In genomic region chr19:17835681-17836565, GRCm38 (mm10) we compare ENCODE assay signal across 9 mouse cellular contexts. TPM values are rescaled to one million over a fixed set of nuclear protein-coding genes. Genes with fewer than 3 reads are reported as not detected.
DNase-seq lines count a peak whose midpoint lies in the region; ATAC-seq lines count a peak whose summit lies in the region.
"Had no signal": no experiment of that assay in that cellular context is flagged by ENCODE, and none has a peak within 500 bp of the region (broad histone marks: within the 10 kb centered on the region; RNA-seq: fewer than 3 reads in every experiment).

No protein-coding gene starts in this region.

- no peak for ATAC-seq in heart, embryonic 11.5 days (replicated peaks; ENCODE audit: insufficient number of reproducible peaks, low FRiP score, low TSS enrichment)
- ATAC-seq in lung, embryonic 16.5 days (ENCODE audit: low read depth): 0 out of 2 replicates have a peak, but pooled peaks have one; percentile 13

- H3K4me3 ChIP-seq in embryonic facial prominence, embryonic 10.5 days: peak overlapping the region; percentile 84
- peak overlapping the region; percentile 84 for H3K4me3 ChIP-seq in heart, embryonic 11.5 days (ENCODE audit: low read depth, low read length)
- H3K4me3 ChIP-seq in lung, embryonic 16.5 days (ENCODE audit: low read length): peak overlapping the region; percentile 83

- WGBS in embryonic facial prominence, embryonic 10.5 days: under 1% methylated on average over 28 of the region's 28 CpGs
- WGBS in heart, embryonic 11.5 days (ENCODE audit: insufficient replicate concordance): under 1% methylated on average over 27 of the region's 28 CpGs
- under 1% methylated on average over 27 of the region's 28 CpGs for WGBS in lung, embryonic 16.5 days

- no peaks in the 10 kb centered on the region for H3K9me3 ChIP-seq in embryonic facial prominence, embryonic 10.5 days
- H3K9me3 ChIP-seq in heart, embryonic 11.5 days (replicated peaks; ENCODE audit: control insufficient read depth, low read length): no peaks in the 10 kb centered on the region
- no peaks in the 10 kb centered on the region for H3K9me3 ChIP-seq in lung, embryonic 16.5 days (ENCODE audit: control insufficient read depth, low read length)

- DNase-seq in left cerebral cortex, postnatal 4 days: peak; percentile 50
- no peak for DNase-seq in left cerebral cortex, adult 8-10 months (ENCODE audit: low spot score in 2 of 2)
- DNase-seq in embryonic facial prominence, embryonic 10.5 days (ENCODE audit: low spot score): peak; percentile 64
- peak; percentile 71 for DNase-seq in kidney, adult 9 months
- peak; percentile 25 to 30 for DNase-seq in right cerebral cortex, postnatal 10 days (ENCODE audit: low spot score in 2 of 2)
- DNase-seq in B cell, adult 2 months: no peak

- peaks cover 15% of the 10 kb centered on the region for H3K27me3 ChIP-seq in embryonic facial prominence, embryonic 10.5 days (replicated peaks; ENCODE audit: low read depth, poor library complexity, severe bottlenecking)
- no peaks in the 10 kb centered on the region for H3K27me3 ChIP-seq in heart, embryonic 11.5 days (ENCODE audit: control insufficient read depth, insufficient read depth, low read length)
- no peaks in the 10 kb centered on the region for H3K27me3 ChIP-seq in lung, embryonic 16.5 days (ENCODE audit: control insufficient read depth, insufficient read depth, low read depth, low read length)

- H3K4me2 ChIP-seq in heart, embryonic 11.5 days: peak overlapping the region; percentile 96
- peak overlapping the region; percentile 97 for H3K4me2 ChIP-seq in lung, embryonic 16.5 days (ENCODE audit: low read depth, low read length)

- intact Hi-C loops in left cerebral cortex, postnatal 4 days (cut with DNase I): no loop called here

- H3K9ac ChIP-seq in heart, embryonic 11.5 days (ENCODE audit: low read depth, low read length): peak overlapping the region; percentile 82
- H3K9ac ChIP-seq in lung, embryonic 16.5 days (ENCODE audit: low read length): peak overlapping the region; percentile 80

- peaks cover 39% of the 10 kb centered on the region for H3K4me1 ChIP-seq in embryonic facial prominence, embryonic 10.5 days
- H3K4me1 ChIP-seq in heart, embryonic 11.5 days (ENCODE audit: control insufficient read depth, insufficient read depth, low read length): peaks cover 8% of the 10 kb centered on the region
- H3K4me1 ChIP-seq in lung, embryonic 16.5 days (replicated peaks; ENCODE audit: control insufficient read depth, insufficient read depth, low read length): peaks cover 9% of the 10 kb centered on the region

- peak overlapping the region; percentile 92 for H3K27ac ChIP-seq in embryonic facial prominence, embryonic 10.5 days (replicated peaks)
- no peak overlapping the region for H3K27ac ChIP-seq in heart, embryonic 11.5 days (ENCODE audit: low read depth, low read length)
- no peak overlapping the region for H3K27ac ChIP-seq in lung, embryonic 16.5 days (ENCODE audit: low read length)

- no peaks in the 10 kb centered on the region for H3K36me3 ChIP-seq in embryonic facial prominence, embryonic 10.5 days (replicated peaks)
- H3K36me3 ChIP-seq in heart, embryonic 11.5 days (ENCODE audit: control insufficient read depth, insufficient read depth, low read length): no peaks in the 10 kb centered on the region
- H3K36me3 ChIP-seq in lung, embryonic 16.5 days (ENCODE audit: control insufficient read depth, insufficient read depth, low read length): no peaks in the 10 kb centered on the region

RNA-seq across cellular contexts. Expression of gene Pcsk5, which starts 1.5 kb away (rescaled TPM):
- 10 to 100 TPM; 16.9 to 17.4 TPM for total RNA-seq in left cerebral cortex, postnatal 4 days (2021)
- total RNA-seq in left cerebral cortex, adult 8-10 months (2022): 10 to 100 TPM; 11.2 to 11.5 (median 11.4) TPM
- polyA plus RNA-seq in embryonic facial prominence, embryonic 10.5 days (2016; fragmentation: Nextera tagmentation; extraction: Ambion mirVana): 10.7 and 14.3 TPM in 2 replicates
- polyA plus RNA-seq in heart, embryonic 11.5 days (2014; fragmentation: Nextera tagmentation; extraction: Ambion mirVana): 22.4 and 22.5 TPM in 2 replicates
- 23.7 and 24.0 TPM in 2 replicates for polyA plus RNA-seq in lung, embryonic 16.5 days (2015; fragmentation: Nextera tagmentation; extraction: Ambion mirVana)
- total RNA-seq: MEL had no signal

Comparison
In these comparisons a context has a peak if more than half of its experiments do, and no peak if none do; other contexts are left out.
1. DNase-seq: peak in left cerebral cortex, postnatal 4 days (single experiment), embryonic facial prominence, embryonic 10.5 days (single experiment), kidney, adult 9 months (single experiment) and right cerebral cortex, postnatal 10 days (2 of 2); none in left cerebral cortex, adult 8-10 months (0 of 2) and B cell, adult 2 months (0 of 2).
2. Peak in every context shown above with its lines, with median percentiles within 50 percentile points of each other: H3K4me3 ChIP-seq.